Mouse (Mus musculus) splenic B cell, adult 2 months (primary cell): ENCODE results near the gene Cpt1a.

ENCODE experiments used
- DNase-seq: peaks from one replicate; pipeline ENCODE4 v3.0.0-alpha.2; 2011; ENCODE audit warnings: low read depth, low spot score
- H3K27me3 ChIP-seq: 2 replicates; pipeline ENCODE4 v1.6.1; 2012; ENCODE audit warnings: mild to moderate bottlenecking, low read length, moderate library complexity, mixed read lengths; ENCODE audit not compliant: control insufficient read depth, poor library complexity, insufficient read depth, severe bottlenecking
- H3K36me3 ChIP-seq: 2 replicates; pipeline ENCODE4 v1.6.1; 2012; ENCODE audit warnings: mild to moderate bottlenecking, low read length, moderate library complexity, mixed read lengths; ENCODE audit not compliant: control insufficient read depth, poor library complexity, insufficient read depth, severe bottlenecking

Gene Cpt1a

DNA sequence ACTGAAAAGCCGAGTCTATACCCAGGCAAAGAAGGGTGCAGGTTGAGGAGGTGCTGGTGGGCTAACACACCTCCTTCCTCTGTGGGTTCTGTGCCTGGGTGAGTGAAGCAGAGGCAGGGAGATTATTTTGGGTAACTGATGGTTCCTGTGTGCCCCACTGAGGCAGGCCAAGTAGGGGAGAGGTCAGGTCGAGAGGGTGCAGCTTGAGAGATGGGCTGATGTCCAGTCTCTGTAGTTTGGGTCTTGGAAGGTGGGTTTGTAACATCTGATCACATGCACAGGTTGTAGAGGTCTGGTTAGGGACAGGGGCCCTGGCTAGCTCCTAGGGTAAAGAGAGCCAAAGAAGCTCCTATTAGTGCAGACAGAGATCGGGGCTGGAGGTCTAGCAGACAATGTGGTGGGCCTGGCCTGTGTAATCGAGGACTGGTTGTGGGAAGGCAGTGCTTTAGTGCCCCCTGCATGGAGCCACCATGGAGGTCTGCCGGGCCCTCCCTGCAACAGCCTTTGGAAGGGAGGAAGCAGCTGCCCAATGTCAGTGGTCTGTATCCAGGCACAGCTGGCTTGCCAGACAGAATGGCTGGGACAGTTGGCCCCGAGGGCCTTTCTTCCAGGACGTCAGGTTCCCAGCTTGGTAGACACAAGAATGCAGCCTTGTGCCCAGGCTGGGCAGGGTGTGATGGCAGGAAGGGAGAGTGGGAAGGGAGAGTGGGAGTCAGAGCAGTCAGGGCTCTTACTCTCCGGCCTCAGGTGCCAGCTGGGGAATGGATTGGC, 14.5 kb downstream of the Cpt1a start:
- no peak for DNase-seq
- Histone ChIP-seq H3K36me3 (no peaks in the 10 kb centered on the region), H3K27me3 (no peaks in the 10 kb centered on the region)

DNA sequence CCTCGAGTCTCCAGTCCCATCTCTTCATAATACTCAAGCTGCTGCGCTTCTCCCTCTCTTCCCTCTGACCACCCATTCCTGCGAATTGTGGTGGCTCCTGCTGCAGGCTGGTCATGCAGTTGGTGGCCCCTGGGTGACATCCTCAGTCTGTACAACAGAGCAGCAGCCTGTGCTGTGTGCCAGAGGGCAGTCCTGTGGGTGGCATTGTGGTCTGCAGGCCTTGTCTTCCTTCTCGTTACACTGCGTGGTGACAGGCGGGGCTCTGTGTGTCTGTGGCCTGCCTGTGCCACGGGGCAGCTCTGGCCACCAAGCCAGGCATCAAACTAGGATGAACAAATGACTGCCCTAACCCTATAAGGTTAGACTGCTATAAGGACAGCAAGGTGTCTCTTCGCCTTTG, 17.1 kb downstream of the Cpt1a start:
- DNase-seq: no peak
- Histone ChIP-seq H3K36me3 (no peaks in the 10 kb centered on the region), H3K27me3 (no peaks in the 10 kb centered on the region)

DNA sequence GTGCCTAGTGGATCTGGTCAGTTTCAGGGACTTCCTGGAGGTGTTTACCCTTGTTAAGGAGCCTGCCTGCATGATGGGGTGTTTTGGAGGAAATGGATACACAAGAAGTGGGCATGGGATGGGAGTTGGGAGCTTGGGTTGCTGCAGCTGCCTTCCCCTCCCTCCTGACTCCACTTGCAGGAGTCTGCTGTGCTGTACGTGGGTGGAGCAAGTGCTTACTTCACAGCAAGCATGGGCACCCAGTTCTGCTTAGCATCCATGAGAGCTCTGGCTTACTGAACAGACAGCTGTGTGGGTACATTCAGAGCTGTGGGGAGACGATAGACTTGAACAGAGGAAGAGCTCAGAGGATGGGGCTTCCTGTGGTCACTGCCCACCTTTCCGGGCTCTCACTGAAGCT, 18.9 kb downstream of the Cpt1a start:
- no peak for DNase-seq
- Histone ChIP-seq H3K27me3 (no peaks in the 10 kb centered on the region), H3K36me3 (no peaks in the 10 kb centered on the region)

DNA sequence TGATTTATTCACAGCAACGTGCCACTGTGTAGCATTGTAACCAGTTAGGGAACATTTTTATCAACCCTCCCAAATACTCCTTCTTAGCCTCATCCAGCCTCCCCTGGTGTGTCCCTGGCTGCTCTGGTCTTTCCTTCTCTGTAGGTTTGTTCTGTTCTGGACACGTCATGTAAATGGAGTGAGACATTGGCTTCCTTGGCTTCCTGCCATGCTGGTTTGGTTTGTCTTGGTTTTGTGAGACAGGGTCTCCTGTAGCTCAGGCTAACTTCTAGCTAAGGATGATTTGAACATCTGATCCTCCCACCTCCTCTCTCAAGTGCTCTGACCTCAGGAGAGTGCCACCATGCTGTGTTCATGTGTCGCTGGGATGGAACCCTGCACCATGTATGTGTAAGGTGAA, 21.8 kb downstream of the Cpt1a start:
- DNase-seq: no peak

DNA sequence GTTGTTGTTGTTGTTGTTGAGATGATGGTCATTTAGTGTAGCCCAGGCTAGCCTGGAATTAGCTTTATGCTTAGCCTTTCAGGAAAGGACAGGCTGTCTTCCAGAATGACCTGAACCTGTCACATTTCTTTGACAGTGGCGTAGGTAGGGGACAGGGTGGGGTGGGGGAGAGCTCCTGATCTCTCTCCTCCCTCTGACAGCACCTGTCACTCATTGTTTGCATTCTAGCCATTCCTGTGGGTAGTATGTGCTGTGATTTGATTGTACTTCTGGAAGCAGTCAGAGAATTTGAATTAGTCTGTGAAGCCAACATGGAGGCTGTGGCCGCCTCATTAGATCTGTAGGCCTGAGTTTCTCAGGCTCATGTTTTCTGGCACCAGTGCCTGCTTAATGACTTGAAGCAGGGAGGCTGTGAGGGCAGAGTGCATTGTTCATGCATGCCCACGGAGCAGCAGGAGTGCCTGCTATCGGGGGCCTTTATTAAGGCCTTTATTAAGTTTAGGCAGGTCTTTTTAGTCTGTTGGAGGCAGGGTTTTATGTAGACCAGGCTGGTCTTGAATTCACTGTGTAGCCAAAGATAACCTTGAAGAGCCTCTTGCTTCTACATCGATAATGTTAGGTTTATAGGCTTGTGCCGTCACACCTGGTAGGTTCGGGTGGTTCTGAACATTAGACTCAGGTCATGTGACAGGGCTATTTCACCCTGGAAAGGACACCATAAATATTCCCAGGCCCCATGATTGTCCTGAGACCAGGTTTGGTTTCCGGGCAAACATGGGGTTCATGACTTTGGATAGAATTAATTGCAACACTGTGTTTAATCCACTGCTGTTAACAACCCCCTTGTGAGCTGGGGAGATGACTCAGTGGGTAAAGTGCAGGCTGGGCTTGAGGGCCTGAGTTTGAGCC, 22.8 kb downstream of the Cpt1a start:
- DNase-seq: no peak
- H3K27me3 ChIP-seq: no peaks in the 10 kb centered on the region
- H3K36me3 ChIP-seq: no peaks in the 10 kb centered on the region; the same call in 1 of the 2 replicates

More for the DNA sequence above, 21.8 kb downstream of the Cpt1a start:
- H3K36me3 ChIP-seq: no peaks in the 10 kb centered on the region
- no peaks in the 10 kb centered on the region for H3K27me3 ChIP-seq

DNA sequence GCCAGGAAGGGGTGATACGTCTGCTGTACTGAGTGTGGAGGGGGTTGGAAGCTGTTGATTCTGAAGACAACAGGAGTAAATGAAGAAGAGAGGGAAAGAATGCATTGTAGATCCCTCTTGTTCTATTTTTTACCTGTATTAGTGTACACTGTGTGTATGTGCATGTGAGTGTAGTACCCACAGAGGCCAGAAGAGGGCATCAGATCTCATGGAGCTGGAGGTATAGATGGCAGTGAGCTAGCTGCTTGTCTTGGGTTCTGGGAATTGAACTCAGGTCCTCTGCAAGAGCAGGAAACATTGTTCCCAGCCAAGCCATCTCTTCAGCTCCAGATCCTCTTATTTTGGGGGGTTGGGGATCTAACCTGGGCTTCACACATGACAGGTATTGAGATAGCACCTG, 25.6 kb downstream of the Cpt1a start:
- peaks cover 2% of the 10 kb centered on the region for H3K36me3 ChIP-seq
- DNase-seq: peak; percentile 54
- no peaks in the 10 kb centered on the region for H3K27me3 ChIP-seq

DNA sequence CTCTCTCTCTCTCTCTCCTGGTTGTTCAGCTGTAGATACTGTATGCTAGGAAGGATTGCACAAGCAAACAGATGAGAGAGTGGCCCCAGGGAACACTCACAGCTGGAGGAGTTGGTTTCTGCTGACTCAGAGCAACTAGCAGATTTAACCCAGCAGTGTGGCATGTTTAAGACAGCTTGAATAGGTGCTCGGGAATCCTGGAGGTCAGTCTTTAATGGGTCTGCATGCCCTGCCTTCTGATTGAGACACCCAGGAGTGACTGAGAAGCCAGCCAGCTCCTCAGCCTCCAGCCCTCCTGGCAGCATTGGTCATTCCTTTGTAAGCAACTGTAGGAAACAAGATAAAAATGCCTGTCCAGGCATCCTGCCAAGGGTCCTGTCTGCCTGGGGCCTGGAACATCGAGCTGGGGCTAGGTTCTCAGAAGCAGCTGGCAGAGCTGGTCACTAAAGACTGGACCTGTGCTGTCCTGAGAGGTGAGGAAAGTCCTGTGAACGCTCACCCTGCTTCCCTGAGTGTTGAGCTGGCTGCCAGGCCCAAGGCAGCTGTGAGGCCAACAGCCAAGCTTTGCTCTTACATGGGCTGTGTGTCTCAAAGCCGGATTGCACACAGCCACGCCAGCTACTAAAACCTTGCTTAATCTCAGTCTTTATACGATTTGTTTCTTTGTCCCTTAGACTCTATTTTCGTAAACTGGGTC, 31.4 kb downstream of the Cpt1a start:
- no peak for DNase-seq
- Histone ChIP-seq H3K27me3 (no peaks in the 10 kb centered on the region), H3K36me3 (peaks cover 5% of the 10 kb centered on the region)

DNA sequence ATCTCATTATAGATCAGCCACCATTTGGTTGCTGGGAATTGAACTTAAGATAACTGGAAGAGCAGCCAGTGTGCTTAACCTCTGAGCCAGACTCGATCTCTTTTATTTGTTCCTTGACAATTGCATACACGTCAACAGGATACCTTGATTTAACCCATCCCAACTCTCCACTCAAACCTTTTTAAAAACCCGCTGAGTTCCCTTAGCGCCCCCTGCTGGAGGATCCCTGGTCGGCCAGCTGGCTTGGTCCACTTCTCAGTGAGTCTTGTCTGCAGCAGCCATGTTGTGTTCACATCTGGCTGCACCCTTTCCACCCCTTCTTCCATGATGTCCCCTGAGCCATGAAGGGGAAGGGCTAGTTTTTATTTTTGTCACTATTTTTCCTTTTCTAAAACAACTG, 33.0 kb downstream of the Cpt1a start:
- Histone ChIP-seq H3K27me3 (no peaks in the 10 kb centered on the region), H3K36me3 (peaks cover 8% of the 10 kb centered on the region)
- peak; percentile 44 for DNase-seq

DNA sequence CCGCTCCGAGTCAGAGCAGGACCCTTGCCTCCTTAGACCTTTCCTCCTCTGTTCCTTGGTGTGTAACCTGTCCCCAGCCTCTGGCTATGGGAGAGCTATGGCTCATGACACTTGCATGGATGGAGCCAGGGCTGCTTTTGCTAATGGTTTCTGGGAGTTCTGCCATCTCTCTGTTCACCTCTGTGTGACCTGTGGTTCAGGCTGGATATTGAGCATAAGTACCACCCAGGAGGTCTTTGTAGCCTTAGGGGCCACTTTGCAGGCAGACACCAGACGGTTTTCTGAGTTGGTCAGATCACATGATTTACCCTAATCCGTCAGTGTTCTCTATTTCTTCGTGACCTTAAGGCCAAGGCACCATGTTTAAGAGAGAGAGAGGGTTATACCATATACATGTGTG, 34.4 kb downstream of the Cpt1a start:
- no peak for DNase-seq
- Histone ChIP-seq H3K36me3 (peaks cover 8% of the 10 kb centered on the region), H3K27me3 (no peaks in the 10 kb centered on the region)

DNA sequence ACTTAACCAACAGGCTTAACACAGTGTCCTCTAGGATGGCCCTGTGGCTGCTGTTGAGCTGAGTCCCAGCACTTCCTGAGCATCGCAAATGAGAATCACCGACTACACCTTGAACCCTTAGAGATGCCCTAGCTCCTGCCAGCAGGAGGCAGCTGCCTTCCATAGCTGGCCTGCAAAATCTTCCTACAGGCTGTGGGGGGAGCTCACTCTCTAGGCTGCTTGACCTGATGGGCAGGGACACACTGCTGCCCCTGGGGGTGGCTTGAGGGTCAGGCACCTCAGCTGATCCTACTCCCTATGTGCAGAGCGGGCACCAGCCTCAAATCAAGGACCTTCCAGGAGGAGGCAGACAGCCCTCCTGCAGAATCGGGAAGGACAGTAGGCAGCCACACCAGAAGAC, 35.5 kb downstream of the Cpt1a start:
- Histone ChIP-seq H3K27me3 (no peaks in the 10 kb centered on the region), H3K36me3 (peaks cover 6% of the 10 kb centered on the region)
- no peak for DNase-seq

DNA sequence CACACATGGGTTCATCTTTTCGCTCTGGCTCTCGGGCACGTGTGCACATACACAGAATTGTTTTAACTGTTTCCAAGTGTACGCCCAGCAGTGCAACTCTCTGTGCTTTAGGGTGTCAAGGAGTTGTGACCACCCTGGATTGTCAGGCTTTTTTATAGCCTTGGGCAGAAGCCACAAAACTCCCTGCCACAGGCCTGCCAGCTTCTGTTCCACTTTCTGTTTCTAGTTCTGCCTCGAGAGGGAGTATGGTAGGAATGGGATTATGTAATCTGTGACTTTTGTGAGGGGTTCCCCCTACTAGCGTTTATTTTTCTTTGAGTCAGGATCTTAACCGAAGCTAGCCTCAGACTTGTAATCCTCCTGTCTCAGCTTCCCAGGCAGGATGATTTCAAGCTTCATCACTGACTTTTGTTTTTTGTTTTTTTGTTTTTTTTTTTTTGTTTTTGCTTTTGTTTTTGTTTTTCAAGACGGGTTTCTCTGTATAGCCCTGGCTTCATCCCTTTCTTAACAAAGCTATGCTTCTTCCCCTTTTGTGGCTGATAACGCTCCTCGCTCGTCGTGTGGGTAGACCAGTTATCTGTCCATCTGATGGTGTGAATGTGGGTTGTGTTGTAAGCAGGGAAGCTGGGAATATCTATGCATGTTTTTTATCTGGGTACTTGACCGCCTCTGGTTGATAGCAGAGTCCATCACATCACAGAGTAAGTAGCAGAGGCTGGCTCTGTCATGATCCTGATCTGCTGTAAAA, 37.9 kb downstream of the Cpt1a start:
- Histone ChIP-seq H3K36me3 (peaks cover 13% of the 10 kb centered on the region), H3K27me3 (no peaks in the 10 kb centered on the region)
- peak; percentile 15 for DNase-seq

DNA sequence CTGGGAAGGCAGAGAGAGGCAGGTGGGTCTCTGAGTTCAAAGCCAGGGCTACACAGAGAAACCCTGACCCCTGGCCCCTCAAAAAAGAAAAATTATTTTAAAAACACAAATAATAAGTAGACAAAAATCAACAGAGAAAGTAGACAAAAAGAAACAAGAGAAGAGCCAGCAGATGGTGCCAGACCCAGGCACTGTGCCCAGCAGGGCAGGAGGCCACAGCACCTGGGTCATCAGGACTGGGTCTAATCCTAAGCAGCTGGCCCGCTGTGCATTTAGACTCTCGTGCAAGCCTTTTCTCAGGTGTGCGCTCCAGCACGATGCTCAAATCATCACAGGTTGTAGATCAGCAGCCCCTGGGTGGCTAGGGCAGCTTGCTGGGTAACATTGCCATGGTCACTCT, 41.4 kb downstream of the Cpt1a start:
- Histone ChIP-seq H3K36me3 (peaks cover 17% of the 10 kb centered on the region), H3K27me3 (no peaks in the 10 kb centered on the region)
- no peak for DNase-seq

DNA sequence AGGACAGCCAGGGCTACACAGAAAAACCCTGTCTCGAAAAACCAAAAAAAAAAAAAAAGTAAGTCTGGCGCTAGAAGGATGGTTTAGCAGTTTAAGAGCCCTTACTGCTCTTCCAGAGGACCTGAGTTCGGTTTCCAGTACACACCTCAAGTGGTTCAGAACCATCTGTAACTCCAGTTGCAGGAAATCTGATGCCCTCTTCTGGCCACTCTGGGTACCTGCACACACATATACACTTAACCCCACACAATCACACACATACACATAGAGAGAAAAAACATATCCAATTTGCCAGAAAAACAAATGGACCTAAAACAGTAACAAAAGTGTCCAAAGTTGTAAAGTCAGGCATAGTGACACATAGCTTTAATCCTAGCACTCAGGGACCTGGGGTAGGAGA, 43.0 kb downstream of the Cpt1a start:
- no peak for DNase-seq

DNA sequence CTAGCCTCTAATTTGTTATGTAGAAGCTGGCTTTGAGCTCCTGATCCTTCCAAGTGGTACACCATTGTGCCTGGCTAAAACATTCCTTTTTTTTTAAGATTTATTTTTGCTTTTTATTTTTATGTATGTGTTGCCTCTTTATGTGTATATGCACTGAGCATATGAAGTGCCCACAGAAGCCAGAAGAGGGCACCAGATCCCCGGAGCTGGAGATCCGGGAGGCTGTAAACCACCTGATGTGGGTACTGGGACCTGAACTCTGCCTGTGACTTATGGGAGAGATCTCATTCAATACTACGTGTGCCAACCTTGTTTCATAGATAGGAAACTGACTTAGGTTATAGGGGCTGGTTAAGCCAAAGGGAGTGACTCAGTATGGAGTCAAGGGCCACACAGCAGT, 46.1 kb downstream of the Cpt1a start:
- H3K36me3 ChIP-seq: peaks cover 17% of the 10 kb centered on the region
- no peak for DNase-seq
- no peaks in the 10 kb centered on the region for H3K27me3 ChIP-seq

More for the DNA sequence above, 43.0 kb downstream of the Cpt1a start:
- Histone ChIP-seq H3K27me3 (no peaks in the 10 kb centered on the region), H3K36me3 (peaks cover 14% of the 10 kb centered on the region)
